Mouse (Mus musculus): ENCODE data around the gene Taf12. TPM values are rescaled to one million over a fixed set of nuclear protein-coding genes. Genes with fewer than 3 reads are reported as not detected.
A peak's percentile ranks its signal among the peaks of the same experiment; 100 is the strongest.

The Taf12 gene
- total RNA-seq, 2 experiments from 2014 or later = 16.8 to 19.1 TPM

- peak; percentile 40 for DNase-seq
- intact Hi-C loops (cut with DNase I) = no loop called here
These were observed 35.8 kb downstream of the Taf12 start for GRCm38 (mm10) chr4:132309849-132310472.

DNA sequence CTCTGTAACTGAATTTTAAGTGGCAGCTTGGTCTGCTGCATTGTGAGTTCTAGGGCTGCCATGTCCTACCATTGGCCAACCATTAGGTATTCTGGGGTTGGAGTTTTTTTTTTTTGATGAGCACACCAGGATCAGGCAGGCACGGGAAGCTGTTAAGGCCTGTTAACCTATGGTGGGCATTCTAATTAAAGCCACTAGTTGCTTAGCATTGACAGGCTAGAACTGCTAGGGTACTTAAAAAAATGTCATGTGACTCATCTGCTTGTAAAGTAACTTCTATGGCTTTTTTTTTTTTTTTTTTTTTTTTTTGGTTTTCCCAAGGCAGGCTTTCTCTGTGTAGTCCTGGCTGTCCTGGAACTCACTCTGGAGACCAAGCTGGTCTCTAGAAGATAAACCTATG is 37.0 kb downstream of the Taf12 start:
- DNase-seq = no peak
- intact Hi-C loops (cut with DNase I) = no loop called here

- intact Hi-C loops (cut with DNase I) = no loop called here
- no peak for DNase-seq
These were observed 37.6 kb downstream of the Taf12 start for GRCm38 (mm10) chr4:132311801-132312200.

GRCm38 (mm10) chr4:132312627-132313026 is 38.5 kb downstream of the Taf12 start:
- intact Hi-C loops (cut with DNase I) = no loop called here
- DNase-seq = no peak

DNA sequence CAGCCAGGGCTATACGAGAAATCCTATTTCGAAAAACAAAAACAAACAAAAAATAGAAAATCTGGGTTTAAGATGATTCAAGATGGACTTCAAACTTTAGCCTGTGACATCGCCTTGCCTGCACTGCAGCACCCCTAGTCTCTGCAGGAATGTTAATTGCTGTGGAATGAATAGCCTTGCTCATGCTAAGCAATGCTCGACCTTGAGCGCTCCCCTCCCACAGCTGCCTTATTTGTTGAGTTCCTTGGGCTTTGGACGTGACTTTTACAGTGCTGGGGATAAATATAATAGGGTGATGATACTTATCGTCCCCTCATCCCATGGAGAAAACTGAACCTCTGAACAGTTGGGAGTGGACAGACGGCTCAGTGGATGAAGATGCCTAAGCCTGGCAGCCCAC is 41.5 kb downstream of the Taf12 start:
- no peak for DNase-seq
- intact Hi-C loops (cut with DNase I) = no loop called here

DNA sequence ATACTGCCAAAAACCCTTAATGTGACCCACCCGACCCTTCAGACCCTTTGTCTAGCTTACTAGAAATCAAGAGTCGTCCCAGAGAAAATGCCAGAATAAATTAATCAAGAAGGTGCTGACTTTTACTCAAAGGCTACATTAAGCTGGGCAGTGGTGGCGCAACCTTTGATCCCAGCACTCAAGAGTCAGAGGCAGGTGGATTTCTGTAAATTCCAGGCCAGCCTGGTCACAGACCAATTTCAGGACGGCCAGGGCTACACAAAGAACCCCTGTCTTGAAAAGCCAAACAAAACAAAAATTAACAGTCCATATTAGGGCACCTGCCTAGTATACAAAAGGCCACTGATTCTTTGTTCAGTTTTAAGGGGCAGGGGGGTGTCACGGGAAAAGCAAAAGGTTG is 52.3 kb downstream of the Taf12 start:
- DNase-seq = no peak
- intact Hi-C loops (cut with DNase I) = no loop called here

- intact Hi-C loops (cut with DNase I) = no loop called here
- no peak for DNase-seq
These were observed 54.3 kb downstream of the Taf12 start for GRCm38 (mm10) chr4:132328391-132328982.

GRCm38 (mm10) chr4:132329115-132329834 is 55.1 kb downstream of the Taf12 start, which contains the start of gene Trnau1ap:
Gene Trnau1ap, minus strand, starts transcription at chr4:132329538.
- peak; percentile 93 for DNase-seq
- intact Hi-C loops (cut with DNase I) = no loop called here

- intact Hi-C loops (cut with DNase I) = no loop called here
- DNase-seq = no peak
These were observed 55.7 kb downstream of the Taf12 start for GRCm38 (mm10) chr4:132329835-132330354.

DNA sequence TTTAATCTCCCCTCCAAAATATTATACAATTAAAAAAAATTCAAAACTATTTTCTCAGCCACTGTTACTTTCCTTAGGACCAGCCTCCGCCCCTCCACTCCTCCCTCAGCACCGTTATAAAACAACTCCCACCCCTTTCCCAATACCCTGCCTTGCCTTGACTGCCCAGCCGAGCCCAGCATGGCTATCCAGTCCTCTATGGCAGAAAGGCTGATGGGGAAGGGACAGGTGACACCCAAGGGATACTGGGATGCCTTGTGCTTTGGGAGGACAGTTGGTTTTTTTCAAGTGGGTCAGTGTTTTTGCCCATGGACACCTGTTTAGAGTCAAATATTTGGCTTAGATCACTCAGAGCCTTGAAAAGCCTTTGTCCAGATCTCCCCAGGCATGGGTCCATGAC is 57.8 kb downstream of the Taf12 start:
- intact Hi-C loops (cut with DNase I) = no loop called here
- DNase-seq = no peak

- no peak for DNase-seq
- intact Hi-C loops (cut with DNase I) = no loop called here
These were observed 58.7 kb downstream of the Taf12 start for GRCm38 (mm10) chr4:132332880-132333279.

DNA sequence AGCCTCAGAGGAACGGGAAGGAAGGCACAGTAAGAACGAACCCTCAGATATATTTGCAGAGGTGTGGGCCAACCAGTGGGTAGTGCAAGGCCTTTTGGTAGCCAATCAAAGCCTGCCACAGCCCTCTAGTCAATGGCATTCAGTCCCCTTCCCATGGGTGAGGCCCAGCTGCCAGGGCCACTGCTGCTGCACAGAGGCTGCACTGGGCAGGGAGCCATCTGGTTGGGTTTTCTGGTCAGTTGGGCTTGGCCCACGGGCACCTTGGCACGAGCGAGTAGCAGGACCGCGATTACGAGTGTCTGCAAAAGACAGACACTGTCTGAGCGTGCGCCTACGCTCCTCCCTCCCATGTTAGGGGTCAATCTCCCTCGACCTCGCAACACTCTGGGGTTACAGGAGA is 64.8 kb downstream of the Taf12 start:
- intact Hi-C loops (cut with DNase I) = no loop called here
- DNase-seq = peak; percentile 87

DNA sequence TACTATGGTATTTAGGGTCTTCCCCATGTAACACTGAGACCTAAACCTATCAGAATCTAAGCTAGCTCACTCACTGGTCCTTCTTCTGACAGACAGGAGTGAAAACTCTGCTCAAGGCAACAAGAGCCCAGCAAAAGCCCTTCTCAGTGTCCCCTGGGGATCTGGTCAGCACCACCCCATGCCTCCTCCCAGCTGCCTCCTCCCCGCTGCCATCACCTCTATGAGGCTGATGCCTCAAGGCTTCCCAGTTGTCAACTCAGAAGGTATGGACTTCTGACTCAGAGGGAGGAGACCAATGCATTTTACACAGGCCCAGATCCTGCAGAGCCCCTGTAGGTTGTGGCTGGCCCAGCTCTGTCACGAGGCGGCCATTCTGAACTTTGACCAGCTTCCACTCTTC is 67.3 kb downstream of the Taf12 start:
- intact Hi-C loops (cut with DNase I) = loop anchor here (10.0 kb wide), 1 partner anchor 47 kb away; no protein-coding TSS in a partner anchor
- DNase-seq = no peak

DNA sequence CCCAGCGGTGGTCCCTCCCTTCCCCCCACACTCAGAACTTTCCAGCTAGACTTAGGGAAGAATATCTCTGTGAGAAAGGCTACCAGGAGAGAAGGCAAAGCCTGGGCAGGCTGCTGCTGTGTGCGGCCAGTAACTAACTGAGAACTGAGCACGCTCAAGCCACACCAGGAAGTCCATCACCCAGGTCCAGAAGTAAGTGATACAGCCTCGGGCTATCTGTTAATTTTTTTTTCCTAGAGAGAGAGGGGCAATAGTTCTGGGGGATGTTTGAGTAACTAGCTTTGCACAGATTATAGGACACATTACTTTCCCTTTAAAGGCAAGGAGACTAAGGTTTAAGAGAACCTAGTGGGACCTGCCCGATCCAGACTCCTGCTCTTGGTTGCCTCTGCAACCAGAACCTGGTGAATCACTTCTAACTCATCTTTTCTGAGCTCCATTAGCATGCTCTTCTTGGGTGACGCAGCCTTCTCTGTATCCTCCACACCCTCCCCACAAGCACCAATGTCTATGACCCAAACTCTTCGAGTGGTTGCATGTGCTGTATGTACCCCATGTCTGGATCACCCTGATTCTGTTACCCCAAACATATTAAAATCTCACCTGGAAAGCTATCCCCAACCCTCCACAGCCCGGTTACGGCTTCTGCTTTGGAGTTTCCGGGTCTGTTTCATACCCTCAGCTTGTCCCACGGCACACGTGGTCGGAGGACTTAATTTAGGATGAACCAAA is 70.4 kb downstream of the Taf12 start:
- DNase-seq = no peak
- intact Hi-C loops (cut with DNase I) = loop anchor here (10.0 kb wide), 1 partner anchor 50 kb away; no protein-coding TSS in a partner anchor

Other genes starting within 250 kb of the Taf12 start
- gene Gm10300, start 199.7 kb upstream of the Taf12 start, total RNA-seq (2021) = not detected
- 10 to 100 TPM; 70.2 to 77.8 TPM for gene Epb41, start 199.1 kb upstream of the Taf12 start, total RNA-seq (2021)
- 1 to 10 TPM; 3.7 to 4.6 TPM for gene Oprd1, start 129.9 kb upstream of the Taf12 start, total RNA-seq (2021)
- gene Ythdf2, start 62.1 kb upstream of the Taf12 start, total RNA-seq (2021) = 10 to 100 TPM; 69.2 to 70.6 TPM
- 10 to 100 TPM; 35.2 to 36.0 TPM for gene Gmeb1, start 12.8 kb upstream of the Taf12 start, total RNA-seq (2021)
- gene Rab42, start 29.0 kb downstream of the Taf12 start, total RNA-seq (2021) = 1 to 10 TPM; 1.4 to 2.1 TPM
- 10 to 100 TPM; 40.9 to 47.2 TPM for gene Trnau1ap, start 55.2 kb downstream of the Taf12 start, total RNA-seq (2021)
- 10 to 100 TPM; 17.6 to 22.0 TPM for gene Rcc1, start 79.2 kb downstream of the Taf12 start, total RNA-seq (2021)
- 10 to 100 TPM in 1 of 2 experiments, 1 to 10 TPM in 1; 9.3 to 11.5 TPM for gene Phactr4, start 148.1 kb downstream of the Taf12 start, total RNA-seq (2021)
- gene Med18, start 189.5 kb downstream of the Taf12 start, total RNA-seq (2021) = 10 to 100 TPM; 10.0 to 12.2 TPM
- gene Sesn2, start 236.1 kb downstream of the Taf12 start, total RNA-seq (2021) = 1 to 10 TPM; 6.8 to 7.0 TPM

Measured in left cerebral cortex, postnatal 4 days (tissue).